18 mouse cellular contexts compared by ENCODE assay signal in the genomic region with DNA sequence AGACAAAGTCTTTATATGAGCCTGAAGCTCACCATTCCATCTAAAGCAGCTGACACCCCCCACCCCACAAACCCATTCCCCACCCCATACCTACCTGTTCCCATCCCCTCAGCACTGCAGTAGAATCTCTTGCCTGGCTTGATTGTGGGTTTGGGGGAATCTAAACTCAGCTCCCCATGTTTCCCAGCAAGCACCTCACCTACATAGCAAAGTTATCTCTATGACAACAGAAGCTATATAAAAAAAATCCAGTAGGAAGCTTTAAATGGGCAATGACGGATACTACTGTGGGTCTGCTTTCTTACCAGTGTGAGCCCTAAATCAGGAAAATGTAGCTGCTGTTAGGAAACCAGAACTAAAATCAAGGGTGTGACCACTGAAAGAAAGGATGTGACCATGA.
"Had no signal": no experiment of that assay in that cellular context is flagged by ENCODE, and none has a peak within 500 bp of the region (broad histone marks: within the 10 kb centered on the region; RNA-seq: fewer than 3 reads in every experiment).

No protein-coding gene starts in this region.

- ATAC-seq: midbrain, embryonic 13.5 days; midbrain, embryonic 15.5 days had no signal

- H3K27ac ChIP-seq: midbrain, embryonic 10.5 days; midbrain, embryonic 13.5 days; midbrain, embryonic 15.5 days; neural tube, embryonic 13.5 days; neural tube, embryonic 15.5 days had no signal

- DNase-seq: lung, adult 18-20 months; lung, embryonic 14.5 days; lung, postnatal 10 days; lung, postnatal 4 days; retina, postnatal 1 day; right cerebral cortex, adult 18-20 months; right cerebral cortex, postnatal 25 days; right cerebral cortex, postnatal 4 days; spleen, adult 18-20 months; thymus, adult 18-20 months; thymus, postnatal 14 days; thymus, postnatal 36 days had no signal

- H3K4me3 ChIP-seq: midbrain, embryonic 10.5 days; midbrain, embryonic 13.5 days; midbrain, embryonic 15.5 days; myocyte; neural tube, embryonic 13.5 days; neural tube, embryonic 15.5 days had no signal
